Mouse (Mus musculus): ENCODE data around the gene Sec14l3. TPM values are rescaled to one million over a fixed set of nuclear protein-coding genes. Genes with fewer than 3 reads are reported as not detected.
"Not testable (repeated sequence)": the region's sequence is repeated elsewhere in the genome, so short reads cannot be mapped to it uniquely, and the experiment has no call there.

The Sec14l3 gene
- total RNA-seq (2021) = 1 to 10 TPM in 1 of 2 experiments, under 1 TPM in 1; 0.74 to 1.5 TPM
- long read RNA-seq, partial matches to known transcripts = 2 of 2 reads
- long read RNA-seq, other reads (novel, unspliced or antisense) = 0 of 2 reads

- DNase-seq (ENCODE audit: low spot score in 2 of 2) = no peak
Measured at GRCm38 (mm10) chr11:4064627-4065122, at the start of gene Sec14l3. Gene Sec14l3 (plus strand): TSS chr11:4064841.

- DNase-seq (ENCODE audit: low spot score in 2 of 2) = not testable (repeated sequence)
Measured at GRCm38 (mm10) chr11:4015796-4016195, 48.8 kb upstream of the Sec14l3 start.

GRCm38 (mm10) chr11:4022111-4022510, 42.5 kb upstream of the Sec14l3 start:
- DNase-seq (ENCODE audit: low spot score in 2 of 2) = not testable (repeated sequence)

GRCm38 (mm10) chr11:4023321-4023720, 41.3 kb upstream of the Sec14l3 start:
- DNase-seq (ENCODE audit: low spot score in 2 of 2) = no peak

- no peak for DNase-seq (ENCODE audit: low spot score in 2 of 2)
Measured at GRCm38 (mm10) chr11:4027066-4027465, 37.6 kb upstream of the Sec14l3 start.

GRCm38 (mm10) chr11:4027561-4028334, 36.9 kb upstream of the Sec14l3 start:
- DNase-seq (ENCODE audit: low spot score in 2 of 2) = peak in 1 of 2 experiments; percentile 40

GRCm38 (mm10) chr11:4029343-4029742, 35.3 kb upstream of the Sec14l3 start:
- DNase-seq (ENCODE audit: low spot score in 2 of 2) = no peak

GRCm38 (mm10) chr11:4031126-4031941, 33.3 kb upstream of the Sec14l3 start, which contains the start of gene Sec14l4:
Gene Sec14l4 (plus strand): TSS chr11:4031462.
- no peak for DNase-seq (ENCODE audit: low spot score in 2 of 2)

- no peak for DNase-seq (ENCODE audit: low spot score in 2 of 2)
Measured at GRCm38 (mm10) chr11:4031961-4032360, 32.7 kb upstream of the Sec14l3 start.

GRCm38 (mm10) chr11:4033471-4033870, 31.2 kb upstream of the Sec14l3 start:
- no peak for DNase-seq (ENCODE audit: low spot score in 2 of 2)

GRCm38 (mm10) chr11:4034169-4034568, 30.5 kb upstream of the Sec14l3 start:
- no peak for DNase-seq (ENCODE audit: low spot score in 2 of 2)

GRCm38 (mm10) chr11:4035116-4035892, 29.3 kb upstream of the Sec14l3 start:
- no peak for DNase-seq (ENCODE audit: low spot score in 2 of 2)

GRCm38 (mm10) chr11:4035916-4036315, 28.7 kb upstream of the Sec14l3 start:
- DNase-seq (ENCODE audit: low spot score in 2 of 2) = no peak

GRCm38 (mm10) chr11:4036365-4037084, 28.1 kb upstream of the Sec14l3 start:
- no peak for DNase-seq (ENCODE audit: low spot score in 2 of 2)

GRCm38 (mm10) chr11:4039951-4040350, 24.7 kb upstream of the Sec14l3 start:
- DNase-seq (ENCODE audit: low spot score in 2 of 2) = no peak

- no peak for DNase-seq (ENCODE audit: low spot score in 2 of 2)
Measured at GRCm38 (mm10) chr11:4041123-4041625, 23.5 kb upstream of the Sec14l3 start.

GRCm38 (mm10) chr11:4043081-4043480, 21.6 kb upstream of the Sec14l3 start:
- no peak for DNase-seq (ENCODE audit: low spot score in 2 of 2)

- no peak for DNase-seq (ENCODE audit: low spot score in 2 of 2)
Measured at GRCm38 (mm10) chr11:4046526-4046925, 18.1 kb upstream of the Sec14l3 start.

- no peak for DNase-seq (ENCODE audit: low spot score in 2 of 2)
Measured at GRCm38 (mm10) chr11:4047766-4048165, 16.9 kb upstream of the Sec14l3 start.

- DNase-seq (ENCODE audit: low spot score in 2 of 2) = no peak
Measured at GRCm38 (mm10) chr11:4048438-4048837, 16.2 kb upstream of the Sec14l3 start.

Measured in layer of hippocampus, adult 18-20 months (tissue).